Mouse (Mus musculus): Measurements from ENCODE around the gene Slc22a4.
A peak's percentile ranks its signal among the peaks of the same experiment; 100 is the strongest.
"Not testable (repeated sequence)": the region's sequence is repeated elsewhere in the genome, so short reads cannot be mapped to it uniquely, and the experiment has no call there.

Slc22a4 gene

DNA sequence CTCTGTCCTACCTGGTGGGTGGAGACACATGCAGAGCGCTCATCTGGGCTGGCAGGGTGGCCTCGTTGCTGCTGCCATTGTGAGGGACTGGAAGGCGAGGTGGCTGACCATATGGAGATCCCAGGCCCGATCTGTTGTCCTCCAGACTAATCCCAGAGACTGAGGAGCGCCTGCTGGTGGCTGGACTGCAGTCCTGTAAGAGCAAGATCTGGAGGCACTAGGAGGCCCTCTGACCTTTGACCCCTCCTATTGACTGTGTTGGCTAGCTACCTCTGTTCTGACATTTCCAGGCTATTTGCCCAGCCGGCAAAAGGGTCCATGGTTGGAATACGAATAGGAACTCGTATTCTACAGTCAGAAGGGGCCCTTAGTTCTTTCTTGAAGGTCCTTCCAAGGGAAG is 28.2 kb upstream of the Slc22a4 start:
- DNase-seq: peak; percentile 48

DNA sequence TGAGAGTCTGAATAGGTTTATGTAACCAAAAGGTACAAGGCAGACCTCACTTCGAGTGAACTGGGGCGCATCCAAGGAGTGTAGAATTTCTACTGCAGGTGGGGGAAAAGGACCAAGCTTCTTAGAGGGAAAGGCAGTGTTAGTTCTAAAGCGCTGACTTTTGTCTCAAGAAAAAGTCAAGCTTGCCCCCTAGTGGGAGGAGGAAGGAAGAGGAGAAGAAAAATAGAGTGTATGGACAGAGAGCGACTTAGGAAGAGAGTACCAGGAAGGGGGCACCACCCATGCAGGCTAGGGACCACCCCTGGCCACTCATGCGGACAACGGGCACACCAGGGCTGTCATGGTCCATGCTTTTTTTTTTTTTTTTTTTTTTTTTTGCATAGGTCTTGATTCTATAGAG is 26.4 kb upstream of the Slc22a4 start:
- peak; percentile 55 for DNase-seq

DNA sequence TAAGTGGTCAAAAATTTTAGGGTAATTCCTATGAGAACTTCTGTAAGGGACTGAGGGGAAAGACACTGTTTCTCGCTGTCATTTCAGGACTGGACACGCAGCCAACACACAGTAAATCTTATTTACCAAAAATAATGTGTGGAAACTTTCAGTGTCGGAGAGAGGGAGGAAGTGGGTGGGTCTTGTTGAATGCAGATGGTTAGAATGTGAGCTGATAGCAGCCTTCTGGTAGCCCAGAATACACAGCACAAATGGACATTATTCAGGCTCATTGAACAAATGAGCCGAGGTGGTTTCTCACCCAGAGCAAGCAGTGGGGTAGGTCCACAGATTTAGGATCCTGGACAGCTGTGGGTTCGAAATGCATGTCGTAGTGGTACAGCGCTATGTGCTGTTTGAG is 25.2 kb upstream of the Slc22a4 start:
- no peak for DNase-seq

DNA sequence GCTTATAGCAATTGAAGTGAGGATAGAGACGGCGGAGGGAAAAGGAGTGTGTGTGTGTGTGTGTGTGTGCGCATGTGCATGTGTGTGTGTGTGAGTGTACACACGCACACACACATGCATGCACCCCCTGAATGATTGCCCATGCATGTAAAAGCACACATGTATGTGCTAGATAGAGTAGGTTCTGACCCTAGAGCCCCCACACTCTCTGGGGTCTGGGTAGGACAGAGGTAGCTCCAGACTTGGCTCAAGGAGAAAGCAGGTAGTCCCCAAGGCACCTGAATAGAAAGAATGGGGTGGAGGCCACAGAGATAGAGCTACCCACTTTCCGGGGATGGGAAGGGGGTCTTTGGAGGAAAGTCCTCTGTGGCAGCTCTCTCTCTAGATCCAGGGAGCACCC is 24.2 kb upstream of the Slc22a4 start:
- DNase-seq: no peak

DNA sequence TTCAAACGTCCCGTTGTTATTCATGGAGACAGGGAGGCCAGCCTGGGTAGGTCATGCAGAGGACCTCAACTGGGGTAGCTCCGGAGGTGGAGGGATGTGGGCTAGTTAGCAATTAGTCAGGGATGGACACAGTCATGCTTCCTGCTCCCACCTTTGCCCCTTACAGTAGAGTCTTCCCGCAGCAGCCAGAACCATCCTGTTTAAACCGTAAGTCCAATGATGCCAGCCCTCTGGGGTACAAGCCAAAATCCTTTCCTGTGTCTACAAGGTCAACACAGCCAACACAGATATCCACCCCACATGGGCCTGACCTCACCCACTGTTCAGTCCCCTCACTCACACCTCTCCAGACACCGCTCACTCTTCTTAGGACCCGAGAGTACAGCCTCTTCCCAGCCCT is 23.3 kb upstream of the Slc22a4 start:
- DNase-seq: peak; percentile 76

DNA sequence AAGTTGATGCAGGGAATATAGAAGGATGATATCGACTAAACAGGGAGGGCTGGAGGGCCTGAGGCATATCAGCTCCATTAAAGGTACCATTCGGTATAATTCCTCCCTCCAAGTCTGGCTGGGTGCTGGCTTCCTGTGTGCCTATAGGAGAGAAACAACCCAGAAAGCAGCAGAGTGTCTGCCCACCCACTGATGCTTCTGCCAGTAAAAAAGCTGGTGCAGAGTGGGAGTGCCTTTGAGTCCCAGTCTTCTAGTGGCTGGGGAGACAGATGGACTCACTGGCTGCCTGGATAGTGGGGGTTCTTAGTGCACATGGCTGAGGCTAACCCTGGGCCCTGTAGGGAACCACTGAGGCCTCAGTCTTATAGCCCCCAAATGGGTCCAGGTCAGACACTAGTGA is 22.3 kb upstream of the Slc22a4 start:
- no peak for DNase-seq

DNA sequence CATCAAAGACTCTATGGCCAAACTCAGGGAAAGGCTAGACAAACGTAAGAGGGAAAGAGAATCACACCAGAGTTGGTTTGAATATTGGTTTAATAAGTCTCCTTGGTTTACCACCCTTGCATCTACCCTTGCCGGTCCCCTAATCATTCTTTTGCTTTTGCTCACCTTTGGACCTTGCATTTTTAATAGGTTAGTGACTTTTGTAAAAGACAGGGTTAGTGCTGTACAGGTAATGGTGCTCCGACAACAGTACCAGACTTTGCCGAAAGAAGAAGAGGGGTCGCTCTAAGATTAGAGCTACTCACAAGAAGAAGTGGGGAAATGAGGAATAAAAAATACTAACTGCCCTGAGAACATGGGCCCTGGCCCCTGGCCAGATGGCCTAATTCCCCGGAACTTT is 12.8 kb upstream of the Slc22a4 start:
- DNase-seq: no peak

DNA sequence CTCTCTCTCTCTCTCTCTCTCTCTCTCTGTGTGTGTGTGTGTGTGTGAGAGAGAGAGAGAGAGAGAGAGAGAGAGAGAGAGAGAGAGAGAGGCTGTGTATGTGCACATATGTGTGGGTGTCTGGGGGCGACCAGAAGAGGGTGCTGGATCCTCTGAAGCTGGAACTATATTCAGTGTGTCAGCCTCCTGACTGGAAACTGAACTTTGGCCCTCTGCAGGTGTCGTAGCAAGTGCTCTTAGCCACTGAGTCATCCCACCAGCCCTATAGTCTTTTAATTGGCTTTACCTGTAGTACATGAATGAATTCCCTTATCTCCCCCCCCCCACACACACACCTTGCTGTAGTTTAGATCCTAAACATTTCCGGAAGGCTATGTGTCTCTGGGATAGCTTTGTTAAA is 5.0 kb upstream of the Slc22a4 start:
- not testable (repeated sequence) for DNase-seq

DNA sequence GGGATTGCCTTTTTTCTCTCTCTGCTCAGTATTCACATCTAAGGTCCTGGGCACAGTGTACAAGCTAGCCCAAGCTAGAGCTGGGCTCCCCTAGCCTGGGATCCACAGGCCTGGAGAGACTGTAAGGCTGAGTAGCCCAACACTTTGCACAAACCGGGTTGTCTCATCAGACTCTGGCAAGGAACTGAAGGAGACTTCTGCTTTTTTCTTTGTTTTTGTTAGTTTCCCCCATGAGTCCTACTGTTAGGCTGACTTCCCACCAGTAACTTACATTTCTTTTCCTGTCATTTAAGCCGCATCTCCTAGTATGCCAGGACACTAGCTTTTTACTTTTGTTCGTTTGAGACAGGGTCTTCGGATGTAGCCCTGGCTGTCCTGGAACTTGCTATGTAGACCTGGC is 1.1 kb upstream of the Slc22a4 start:
- DNase-seq: no peak

DNA sequence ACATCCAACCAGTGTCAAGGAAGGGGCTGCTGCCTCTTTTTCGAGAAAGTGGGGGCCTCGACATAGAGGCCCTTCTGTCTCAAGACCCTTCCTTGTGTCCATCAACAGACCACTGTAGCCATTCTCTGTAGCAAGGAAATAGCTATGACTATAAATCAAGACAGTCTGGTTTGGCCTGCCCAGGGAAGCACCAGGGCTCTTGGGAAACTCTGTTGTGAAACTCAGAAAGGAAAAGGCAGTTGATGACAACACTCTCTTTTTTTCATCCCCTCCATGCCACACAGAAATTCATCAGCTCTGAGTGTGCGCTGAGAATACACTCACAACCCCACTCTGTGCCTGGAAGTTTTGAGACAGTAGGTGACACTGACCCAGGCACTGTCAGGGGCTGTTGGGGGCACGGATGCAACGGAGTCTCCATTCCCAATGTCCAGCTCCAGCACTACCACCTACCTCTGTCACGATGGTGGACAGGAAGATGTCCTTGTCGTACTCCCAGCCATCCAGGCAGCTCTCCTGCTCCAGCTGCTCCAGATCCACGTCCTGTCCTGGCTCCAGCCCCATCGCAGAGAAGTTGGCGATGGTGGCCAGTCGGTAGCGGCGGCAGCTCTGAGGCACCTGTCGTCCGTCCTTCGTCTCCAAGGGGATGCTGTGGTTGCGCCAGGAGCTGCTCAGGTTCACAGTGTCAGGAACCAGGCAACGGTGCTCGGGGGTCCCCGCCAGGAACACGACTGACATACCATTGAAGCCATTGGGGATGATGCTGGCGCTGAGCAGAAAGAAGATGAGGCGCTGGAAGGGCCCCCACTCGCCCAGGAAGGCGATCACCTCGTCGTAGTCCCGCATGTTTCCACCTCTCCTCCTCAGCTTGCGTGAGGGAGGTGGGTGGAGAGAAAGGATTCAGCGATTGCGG is 503 bp downstream of the Slc22a4 start:
- DNase-seq: no peak

DNA sequence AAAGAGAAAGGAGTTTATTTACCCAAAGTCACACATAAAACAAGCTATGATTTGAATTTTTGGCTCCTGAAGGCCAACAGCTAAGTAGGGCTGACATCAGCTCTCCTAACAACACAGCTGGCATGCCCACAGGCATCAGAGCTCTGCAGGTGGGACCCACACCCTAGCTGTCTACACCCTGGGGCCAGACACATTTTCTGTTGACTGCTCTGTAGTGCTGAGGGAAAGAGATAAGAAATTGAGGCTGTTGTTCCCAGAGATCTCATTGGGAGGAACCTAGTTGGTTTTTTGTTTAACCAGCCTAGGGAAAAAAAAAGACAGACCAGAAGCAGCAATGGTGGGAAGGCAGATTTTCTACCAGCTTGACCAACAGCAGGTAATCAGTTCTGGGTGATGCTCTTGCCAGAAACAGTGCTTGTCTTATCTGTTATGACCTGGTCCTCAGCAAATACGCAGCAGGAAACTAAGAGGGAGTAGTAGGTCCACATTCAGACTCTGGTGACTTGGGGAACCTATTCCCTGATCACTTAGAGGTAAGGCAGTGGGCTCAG is 1.3 kb downstream of the Slc22a4 start:
- no peak for DNase-seq

DNA sequence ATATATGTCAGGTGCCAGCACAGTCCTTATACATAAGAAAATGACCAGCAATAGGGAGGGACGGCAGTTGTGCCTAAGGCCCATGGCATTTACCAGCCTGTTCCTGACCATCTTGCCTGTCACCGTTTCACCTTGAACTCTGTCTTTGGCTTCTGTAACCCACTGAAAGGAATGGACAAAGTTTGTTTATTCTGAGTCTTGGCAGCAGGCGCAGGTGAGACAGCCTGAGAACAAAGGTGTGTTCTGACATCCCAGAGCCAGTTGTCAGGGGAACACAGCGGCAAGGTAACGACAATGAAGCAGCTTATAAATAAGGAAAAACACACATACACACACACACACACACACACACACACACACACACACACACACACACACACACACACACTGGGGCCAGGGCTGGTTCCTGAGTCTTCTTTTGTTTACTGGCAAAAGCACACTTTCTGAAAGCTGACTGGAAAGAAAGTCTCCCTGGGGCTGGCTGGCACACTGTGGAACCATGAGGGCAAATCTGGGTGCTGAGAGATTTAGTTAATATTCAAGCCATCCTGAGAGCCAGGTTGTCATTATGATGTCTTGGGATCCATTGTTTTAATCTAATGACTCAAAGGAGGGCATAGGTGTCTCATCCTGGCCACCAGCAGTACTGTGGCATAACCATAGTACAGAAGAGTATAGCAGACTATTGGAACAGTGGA is 6.3 kb downstream of the Slc22a4 start:
- peak; percentile 52 for DNase-seq

DNA sequence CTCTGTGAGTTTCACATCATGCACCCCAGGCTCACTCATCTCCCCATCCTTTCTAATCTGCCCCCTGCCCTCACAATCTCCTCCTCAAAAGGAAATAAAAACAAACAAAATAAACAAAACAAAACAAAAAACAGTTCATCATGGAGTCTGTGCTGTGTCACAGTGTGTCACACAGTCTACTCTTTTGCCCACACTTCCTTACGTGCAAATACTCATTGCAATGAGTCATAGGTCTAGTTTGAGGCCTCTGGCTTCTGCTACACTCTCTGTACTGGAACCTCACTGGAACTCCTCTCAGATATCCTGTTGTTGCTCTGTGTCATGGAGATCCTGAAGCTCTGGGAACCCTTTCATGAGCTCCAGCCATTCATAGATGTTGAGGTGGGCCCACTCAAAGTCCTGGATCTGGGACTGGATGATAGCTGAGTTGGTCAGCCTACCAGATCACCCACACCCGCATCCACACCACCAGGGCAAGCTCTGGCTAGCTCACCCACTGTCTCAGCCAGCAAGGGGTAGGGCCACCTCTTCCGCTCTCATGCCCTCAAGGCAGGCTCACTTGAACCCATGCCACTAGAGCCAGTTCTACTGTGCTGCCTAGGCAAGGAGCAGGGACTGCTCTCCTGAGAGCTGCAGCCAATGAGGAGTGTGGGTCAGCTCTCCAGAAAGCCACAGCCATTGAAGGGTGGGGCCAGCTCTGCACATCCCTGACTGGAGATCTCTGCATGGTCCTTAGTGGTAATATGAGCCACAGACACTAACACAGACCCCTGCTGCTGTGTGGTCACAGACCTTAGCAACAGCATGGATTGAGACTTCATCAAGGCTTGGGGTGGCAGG is 8.8 kb downstream of the Slc22a4 start:
- DNase-seq: no peak

DNA sequence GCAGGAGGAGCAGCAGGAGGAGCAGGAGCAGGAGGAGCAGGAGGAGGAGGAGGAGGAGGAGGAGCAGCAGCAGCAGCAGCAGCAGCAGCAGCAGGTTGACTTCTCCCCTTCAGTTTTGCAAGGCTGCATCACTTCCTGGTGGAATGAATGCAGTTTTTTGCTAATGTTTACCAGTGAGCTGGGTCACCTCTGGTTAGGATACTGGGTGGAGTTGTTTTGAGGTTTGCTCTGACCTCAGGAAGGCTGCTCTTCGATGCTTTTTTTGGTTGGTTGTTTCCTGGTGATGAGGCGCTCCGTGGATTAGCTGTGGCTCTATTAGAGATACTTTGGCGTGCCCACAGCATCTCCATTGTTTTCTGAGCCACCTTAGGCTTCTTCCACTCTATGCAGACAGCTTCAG is 10.3 kb downstream of the Slc22a4 start:
- DNase-seq: no peak

DNA sequence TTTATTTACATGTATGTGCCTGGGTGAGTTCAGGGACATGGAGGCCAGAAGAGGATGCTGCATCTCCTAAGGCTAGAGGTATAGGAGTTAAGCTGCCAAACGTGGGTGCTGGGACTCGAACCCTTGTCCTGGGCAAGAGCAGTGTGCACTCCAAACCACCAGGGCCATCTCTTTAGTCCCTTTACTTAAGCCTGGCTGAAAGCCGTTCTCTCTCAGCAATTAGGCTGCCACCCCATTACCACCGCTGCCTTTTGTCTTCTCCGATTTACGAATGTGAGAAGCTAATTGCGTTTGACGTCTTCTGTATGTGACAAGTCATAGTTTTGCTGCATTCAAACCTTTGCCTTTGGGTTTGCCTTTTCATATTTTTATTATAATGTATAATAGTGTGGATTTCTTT is 11.8 kb downstream of the Slc22a4 start:
- no peak for DNase-seq

DNA sequence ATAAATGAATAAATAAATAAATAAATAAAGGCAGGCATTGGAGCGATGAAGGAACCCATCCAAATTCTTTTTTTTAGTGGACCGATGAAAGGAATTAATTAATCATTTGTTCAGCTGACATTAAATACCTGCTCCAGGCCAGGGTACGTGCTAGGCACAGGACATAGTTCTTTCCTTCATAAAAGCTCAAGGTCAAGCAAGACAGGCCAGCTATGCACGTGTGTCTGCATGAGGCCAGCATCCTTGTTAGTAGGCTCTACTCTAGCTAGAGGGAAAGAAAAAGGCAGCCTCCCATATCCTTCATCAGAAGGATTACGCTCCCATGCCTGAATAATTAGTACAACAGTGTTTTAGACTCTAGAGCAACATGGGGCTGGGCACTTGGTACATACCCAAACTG is 14.9 kb downstream of the Slc22a4 start:
- DNase-seq: peak; percentile 42

DNA sequence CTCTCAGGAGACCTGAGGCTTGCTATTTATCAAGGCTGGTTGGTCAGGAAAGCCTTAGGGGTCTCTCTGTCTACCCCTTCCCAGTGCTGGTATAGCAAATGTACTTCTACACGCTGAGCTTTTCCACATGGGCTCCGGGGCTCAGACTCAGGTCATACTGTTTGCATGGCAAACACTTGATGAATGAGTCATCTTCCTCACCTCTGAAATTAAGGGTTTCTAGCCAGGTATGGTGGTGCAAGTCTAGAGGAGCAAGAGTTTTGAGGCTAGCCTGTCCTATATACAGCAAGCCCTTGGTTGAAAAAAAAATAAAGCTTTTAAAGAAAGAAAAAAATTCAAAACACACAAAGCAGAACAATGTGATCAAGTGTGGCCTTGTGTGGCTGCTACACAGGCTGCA is 16.6 kb downstream of the Slc22a4 start:
- no peak for DNase-seq

DNA sequence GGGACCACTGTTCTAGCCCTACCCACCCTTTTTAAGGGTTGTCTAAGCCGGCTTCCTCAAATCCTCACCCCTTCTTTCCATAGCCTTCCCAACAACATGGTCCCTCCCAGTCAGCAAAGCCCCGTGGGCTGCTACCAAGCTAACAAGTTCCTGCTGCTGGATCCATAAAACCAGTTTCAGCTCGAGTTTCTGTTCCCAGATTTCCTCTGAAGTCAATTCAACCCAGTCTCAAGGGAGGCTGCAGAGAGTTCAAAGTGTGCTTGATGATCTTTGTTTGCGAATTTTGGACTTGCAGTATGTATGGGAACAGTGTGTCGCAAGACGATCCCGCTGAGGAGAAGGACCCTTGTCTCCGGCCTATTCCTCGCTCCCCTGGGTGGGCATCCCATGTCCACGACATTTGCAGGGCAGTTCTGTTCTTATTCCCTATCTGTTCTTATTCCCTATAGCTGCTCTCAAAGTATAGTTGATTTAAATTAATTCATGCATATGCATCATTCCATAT is 19.4 kb downstream of the Slc22a4 start:
- DNase-seq: no peak

DNA sequence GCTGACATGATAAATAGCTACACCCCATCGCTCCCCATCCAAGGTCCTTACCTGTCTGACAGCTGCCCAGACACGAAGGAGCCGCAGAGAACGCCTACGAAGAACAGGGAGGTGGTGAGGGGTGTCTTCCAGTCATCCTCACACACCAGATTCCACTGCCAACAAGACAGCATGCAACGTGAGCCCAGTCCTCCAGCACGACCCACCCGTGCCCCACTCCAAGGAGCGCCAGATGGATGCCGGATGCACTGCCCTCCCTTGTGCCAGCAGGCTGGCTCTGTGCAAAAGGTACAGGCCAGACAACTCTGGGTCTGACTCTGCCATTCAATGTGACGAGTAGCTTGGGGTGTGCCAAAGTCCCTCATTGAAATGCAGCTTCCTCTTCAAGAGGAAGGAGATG is 20.2 kb downstream of the Slc22a4 start:
- DNase-seq: no peak

DNA sequence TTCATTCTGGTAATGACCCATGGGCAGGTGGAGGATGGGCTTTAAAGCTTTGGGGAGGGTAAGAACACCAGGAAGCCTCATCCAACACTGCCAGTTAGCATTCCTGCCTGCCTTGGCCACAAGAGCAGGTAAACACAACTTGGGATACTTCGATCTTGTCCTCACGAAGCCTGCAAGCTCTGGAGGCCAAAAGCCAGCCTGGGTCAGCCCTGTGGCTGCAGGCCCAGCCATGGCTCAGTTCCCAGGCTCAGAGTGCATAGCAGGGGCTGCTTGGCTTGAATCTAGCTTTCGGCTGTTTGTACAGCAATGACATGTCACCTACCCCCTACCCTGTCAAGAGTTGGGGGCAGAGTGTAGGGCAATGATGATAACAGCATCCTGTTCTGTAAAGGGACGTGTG is 21.0 kb downstream of the Slc22a4 start:
- DNase-seq: peak; percentile 87

DNA sequence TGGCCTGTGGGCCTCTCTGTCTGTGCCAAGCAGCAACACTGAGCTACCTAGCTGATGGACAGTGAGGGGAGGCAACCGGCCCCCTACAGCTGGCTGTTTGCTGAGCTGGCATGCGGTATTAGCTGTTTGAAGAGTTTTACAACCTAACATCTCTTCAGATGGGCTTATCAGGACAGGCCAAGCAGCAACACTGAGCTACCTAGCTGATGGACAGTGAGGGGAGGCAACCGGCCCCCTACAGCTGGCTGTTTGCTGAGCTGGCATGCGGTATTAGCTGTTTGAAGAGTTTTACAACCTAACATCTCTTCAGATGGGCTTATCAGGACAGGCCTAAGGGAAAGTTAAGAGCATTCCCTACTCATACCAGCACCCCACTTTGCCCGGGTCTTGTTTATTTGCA is 21.5 kb downstream of the Slc22a4 start:
- DNase-seq: not testable (repeated sequence)

DNA sequence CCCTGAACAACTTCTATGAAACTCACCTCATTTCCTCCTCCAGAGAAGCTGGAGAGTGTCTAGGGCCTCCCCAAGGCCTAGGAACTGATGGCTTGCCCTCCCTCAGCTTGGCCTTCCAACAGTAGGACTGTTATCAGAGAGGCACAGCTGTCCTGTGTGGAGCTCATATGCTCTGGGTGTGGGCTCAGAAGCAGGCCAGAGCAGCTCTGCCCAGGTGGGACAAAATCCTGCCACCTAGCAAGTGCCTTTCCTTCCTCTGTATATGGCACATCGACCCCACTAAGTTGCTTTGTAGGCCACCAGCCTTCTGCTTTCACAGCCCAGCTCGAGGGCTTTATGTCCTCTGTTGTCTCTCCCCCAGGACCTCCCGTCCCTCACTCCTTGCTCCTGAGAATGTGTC is 23.2 kb downstream of the Slc22a4 start:
- no peak for DNase-seq

DNA sequence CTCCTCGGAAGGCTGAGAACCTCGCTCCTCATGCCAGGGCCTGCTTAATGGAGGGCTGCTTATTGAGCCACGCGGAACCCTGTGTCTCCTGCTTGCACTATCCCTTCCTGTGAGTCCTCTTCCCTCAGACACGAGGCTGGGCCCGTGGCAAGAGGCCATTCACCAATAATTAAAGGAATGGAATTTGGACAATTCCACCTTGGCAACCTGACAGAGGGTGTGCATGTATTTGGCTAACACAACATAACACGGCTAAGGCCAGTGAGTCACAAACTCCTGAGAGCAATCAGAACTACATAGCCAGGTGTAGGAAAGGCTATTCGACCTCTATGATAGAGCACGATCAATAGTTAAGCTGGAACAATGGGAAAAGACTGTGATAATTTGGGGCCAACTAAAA is 23.7 kb downstream of the Slc22a4 start:
- peak; percentile 88 for DNase-seq
